Mouse (Mus musculus): ENCODE data around the gene Rasip1. TPM values are rescaled to one million over a fixed set of nuclear protein-coding genes. Genes with fewer than 3 reads are reported as not detected.
"Not testable (repeated sequence)": the region's sequence is repeated elsewhere in the genome, so short reads cannot be mapped to it uniquely, and the experiment has no call there.

Rasip1 gene
- total RNA-seq, 2 experiments from 2014 or later: not detected

DNA sequence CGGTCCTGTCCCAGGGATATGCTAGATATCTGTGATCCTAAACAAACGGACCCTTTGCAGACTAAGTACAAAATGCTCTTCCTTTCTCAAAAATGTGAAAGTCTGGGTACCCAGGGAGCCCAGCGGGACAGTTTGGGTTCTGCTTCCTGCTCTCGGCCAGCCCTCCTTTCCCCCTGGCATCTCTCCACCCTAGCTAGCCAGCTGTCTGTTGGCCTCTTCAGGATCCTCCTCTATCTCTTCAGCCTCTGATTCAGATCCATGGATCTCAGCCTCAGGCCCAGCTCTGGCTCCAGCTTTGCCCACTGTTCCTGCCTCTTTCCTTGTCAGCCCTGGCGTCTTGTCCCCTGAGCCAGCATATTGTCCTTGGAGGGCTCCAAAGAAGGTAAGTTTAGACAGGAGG is 14.8 kb downstream of the Rasip1 start:
- no peak for ATAC-seq (replicated peaks; ENCODE audit: low FRiP score, low TSS enrichment, poor library complexity, severe bottlenecking)

DNA sequence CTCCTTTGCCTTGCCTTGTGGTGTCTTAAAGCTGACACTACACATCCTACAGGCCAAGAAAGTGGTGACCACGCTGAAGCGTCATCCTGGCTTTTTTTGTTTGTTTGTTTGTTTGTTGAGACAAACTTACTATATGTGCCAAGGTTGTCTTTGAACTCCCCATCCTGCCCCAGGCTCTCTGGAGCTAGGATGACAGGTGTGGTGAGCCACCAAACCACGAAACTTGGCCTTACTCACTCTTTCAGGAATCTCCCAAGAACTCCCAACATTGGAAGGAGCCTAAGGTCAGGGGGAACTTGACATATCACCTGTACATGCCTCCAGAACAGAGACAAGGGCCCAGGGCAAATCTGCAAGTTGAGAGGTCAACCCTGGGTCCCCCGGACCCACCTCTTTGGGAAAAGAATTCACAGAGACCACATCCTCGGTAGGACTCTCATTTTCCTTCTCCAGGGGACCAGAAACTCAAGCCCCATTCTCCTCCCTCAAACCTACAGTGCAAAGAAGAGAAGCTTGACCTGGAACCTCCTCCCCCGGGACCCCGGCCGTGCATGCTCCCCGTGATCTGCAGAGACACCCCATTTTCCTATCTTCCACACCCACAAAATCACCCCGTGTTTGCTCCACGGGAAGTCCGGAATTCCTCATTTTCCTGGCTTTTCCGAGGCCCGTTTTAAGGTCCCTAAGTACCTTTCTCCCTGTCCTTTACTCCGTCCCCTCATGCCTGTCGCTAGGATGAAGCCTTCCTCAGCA is 15.4 kb downstream of the Rasip1 start:
- ATAC-seq (replicated peaks; ENCODE audit: low FRiP score, low TSS enrichment, poor library complexity, severe bottlenecking): no peak

DNA sequence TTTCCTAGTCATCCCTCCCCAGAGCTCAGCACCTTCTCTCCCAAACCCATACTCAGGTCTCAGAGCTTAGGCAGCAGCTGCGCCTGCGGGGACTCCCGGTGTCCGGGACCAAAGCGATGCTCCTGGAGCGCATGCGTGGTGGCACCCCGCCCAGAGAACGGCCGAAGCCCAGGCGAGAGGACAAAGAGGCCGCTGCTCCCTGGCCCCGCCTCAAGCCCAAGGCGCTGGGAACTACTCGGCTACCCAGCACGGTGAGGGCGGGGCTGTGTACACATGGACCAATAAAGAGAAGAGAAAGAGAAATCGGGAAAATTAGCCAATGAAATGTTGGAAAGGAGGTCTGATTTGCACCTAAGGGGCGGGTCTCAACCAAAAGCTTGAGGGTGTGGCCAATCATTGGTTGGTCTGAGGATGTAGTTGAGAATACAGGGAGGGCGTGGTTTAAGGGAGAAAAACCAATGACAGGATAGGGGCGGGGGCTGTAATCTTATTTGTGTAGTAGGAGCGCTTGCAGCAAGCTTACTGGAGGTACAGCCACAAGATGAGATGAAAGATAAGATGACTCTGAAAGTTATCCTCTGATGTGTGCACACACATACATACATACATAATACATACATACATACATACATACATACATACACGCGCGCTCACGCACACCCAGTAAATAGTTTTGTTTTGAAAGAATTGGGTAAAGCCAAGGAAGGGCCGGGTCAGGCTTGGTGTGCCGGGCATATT is 16.3 kb downstream of the Rasip1 start:
- peak; percentile 84 for ATAC-seq (replicated peaks; ENCODE audit: low FRiP score, low TSS enrichment, poor library complexity, severe bottlenecking)

DNA sequence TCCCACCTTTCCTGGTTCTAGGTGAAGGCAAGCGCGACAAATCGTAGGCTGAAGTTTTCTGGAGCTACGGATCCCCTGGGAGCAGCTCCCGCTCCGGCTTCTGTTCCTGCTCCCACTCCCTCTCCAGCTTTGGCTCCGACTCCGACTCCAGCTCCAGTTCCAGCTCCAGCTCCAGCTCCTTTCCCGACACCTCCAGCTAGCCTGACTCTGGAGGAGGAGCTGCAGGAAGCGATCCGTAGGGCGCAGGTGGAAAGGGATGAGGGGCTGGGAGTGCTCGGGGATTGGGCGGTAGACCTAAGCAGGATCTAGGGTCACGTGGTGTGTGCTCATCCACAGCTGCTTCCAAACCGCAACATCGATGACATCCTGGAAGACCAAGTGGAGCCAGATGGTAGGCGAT is 16.9 kb downstream of the Rasip1 start:
- no peak for ATAC-seq (replicated peaks; ENCODE audit: low FRiP score, low TSS enrichment, poor library complexity, severe bottlenecking)

DNA sequence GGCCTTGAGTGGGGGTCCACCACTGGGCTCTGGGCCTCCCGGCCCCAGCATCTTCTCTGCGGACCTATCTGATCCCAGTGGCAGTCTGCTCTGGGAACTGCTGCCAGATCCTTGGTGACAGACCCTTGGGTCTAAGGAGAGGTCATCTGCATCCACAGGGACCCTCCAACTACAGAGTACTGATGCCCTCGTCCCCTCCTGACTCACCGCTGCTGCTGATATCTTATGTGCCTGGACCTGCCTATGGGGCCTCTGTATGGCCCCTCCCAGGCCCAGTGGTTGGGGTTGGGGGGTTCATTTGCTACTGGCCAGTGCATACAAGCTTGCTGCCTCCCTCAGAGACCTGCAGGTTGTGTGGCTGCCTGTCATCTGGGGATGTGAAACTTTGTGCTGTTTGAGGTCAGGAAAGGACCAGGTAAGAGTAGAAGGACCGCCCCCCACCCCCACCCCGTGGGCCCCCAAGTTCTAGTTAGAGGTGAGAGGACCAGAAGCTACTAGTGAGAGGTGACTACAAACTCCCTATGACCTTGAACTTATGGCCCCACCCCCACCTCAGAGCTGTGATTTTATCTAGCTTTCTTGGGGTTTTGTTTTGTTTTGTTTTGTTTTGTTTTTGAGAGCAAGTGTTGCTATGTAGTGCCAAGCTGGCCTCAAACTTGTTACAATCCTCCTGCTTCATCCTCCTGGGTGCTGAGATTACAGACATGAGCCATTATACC is 17.7 kb downstream of the Rasip1 start:
- ATAC-seq (replicated peaks; ENCODE audit: low FRiP score, low TSS enrichment, poor library complexity, severe bottlenecking): no peak

DNA sequence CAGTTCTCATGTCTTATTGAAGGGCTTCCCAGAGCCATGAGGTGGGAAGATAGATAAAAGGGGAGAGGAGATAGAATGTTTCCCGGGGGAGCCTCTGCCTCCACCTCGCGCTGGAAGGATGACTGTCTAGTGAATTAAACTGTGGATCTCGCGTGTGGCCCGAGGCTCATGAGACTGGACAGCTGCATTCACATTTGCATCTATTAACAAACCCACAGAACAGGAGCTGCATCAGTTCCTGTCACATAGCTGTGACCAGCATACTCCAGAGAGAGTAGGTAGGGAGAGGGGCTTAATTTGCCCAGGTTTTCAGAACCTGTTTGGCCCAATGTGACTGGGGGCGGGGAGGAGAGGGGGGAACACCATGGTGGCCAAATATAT is 18.3 kb downstream of the Rasip1 start:
- no peak for ATAC-seq (replicated peaks; ENCODE audit: low FRiP score, low TSS enrichment, poor library complexity, severe bottlenecking)

DNA sequence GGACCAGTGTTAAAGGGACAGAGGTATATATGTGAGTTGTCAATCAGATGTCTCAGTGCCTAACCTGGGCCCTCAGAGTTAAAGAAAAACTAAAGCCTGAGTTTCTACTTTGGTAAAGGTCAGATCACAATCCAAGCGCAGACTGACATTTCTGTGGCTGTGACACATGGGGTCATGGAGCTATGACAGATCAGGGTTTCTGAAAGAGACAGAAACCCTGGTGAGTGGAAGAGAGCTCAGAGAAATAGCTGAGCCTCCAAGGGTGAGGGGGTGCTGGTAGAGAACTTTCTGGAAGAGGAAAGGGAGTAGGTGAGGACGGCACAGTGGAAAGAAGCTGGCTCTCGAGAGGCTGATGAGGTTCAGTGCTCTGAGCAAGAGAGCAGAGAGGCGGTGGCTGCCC is 19.4 kb downstream of the Rasip1 start:
- no peak for ATAC-seq (replicated peaks; ENCODE audit: low FRiP score, low TSS enrichment, poor library complexity, severe bottlenecking)

DNA sequence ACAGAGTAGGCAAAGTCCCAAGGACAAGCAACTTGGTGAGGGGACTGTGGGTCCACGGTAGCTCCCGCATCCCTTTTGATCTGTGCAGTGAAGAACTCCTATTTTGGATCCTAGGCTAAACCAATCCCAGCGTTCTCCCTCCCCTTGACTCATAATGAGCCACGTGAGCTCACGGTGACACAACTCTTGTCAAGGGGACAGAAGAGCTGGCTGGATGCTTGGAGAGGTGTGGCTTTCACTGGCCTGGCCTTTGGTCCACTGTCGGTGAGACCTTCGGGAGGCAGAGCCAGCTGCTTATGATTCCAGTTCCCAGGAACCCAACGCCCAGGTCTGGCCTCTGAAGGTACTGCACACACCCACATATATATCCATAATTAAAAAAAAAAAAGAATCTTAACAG is 22.1 kb downstream of the Rasip1 start:
- no peak for ATAC-seq (replicated peaks; ENCODE audit: low FRiP score, low TSS enrichment, poor library complexity, severe bottlenecking)

DNA sequence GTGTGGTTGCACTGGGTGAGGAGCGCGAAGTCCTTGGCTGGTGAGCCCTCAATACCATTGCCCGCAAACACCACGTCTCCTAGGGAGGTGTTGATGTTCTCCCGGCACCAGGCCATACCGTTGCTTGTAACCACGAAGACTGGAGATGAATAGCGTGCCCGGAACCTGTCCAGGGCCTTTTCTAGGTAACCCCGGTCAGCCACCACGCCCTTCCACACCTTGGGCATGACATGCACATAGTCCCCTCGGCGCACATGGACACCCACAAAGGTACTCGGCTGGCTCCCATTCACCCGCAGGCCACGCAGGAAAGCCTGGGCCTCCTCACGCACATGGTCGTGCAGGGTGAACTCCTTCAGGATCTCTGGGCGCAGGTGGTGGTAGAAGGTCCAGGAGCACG is 23.2 kb downstream of the Rasip1 start:
- ATAC-seq (replicated peaks; ENCODE audit: low FRiP score, low TSS enrichment, poor library complexity, severe bottlenecking): not testable (repeated sequence)

DNA sequence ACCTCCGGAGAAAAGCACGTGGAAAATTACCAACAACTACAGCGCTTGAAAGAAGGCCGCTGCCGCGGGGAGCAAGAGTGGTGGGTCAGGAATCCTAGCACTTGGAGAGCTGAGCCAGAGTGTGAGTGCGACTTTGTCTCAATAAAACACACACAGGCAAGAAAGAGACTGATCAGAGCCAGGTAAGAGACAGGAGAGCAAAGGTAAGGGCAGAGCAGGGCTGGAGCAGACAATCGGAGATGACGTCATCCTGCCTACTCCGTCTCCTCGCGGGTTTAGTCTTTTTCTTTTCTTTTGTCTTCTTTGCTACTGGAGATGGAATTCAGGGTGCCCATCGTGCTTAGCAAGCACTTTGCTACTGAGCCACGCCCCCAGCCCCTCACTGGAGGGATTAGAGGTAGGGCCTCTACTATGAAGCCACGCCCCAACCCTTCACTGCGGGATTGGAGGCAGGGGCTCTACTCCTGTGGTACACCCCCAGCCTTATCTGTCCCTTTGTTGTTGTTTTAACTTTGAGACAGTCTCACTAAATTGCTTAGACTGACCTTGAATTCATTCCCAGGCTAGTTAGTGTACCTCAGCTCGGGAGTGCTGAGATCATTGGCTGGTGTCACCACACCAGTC is 27.2 kb downstream of the Rasip1 start:
- ATAC-seq (replicated peaks; ENCODE audit: low FRiP score, low TSS enrichment, poor library complexity, severe bottlenecking): no peak

DNA sequence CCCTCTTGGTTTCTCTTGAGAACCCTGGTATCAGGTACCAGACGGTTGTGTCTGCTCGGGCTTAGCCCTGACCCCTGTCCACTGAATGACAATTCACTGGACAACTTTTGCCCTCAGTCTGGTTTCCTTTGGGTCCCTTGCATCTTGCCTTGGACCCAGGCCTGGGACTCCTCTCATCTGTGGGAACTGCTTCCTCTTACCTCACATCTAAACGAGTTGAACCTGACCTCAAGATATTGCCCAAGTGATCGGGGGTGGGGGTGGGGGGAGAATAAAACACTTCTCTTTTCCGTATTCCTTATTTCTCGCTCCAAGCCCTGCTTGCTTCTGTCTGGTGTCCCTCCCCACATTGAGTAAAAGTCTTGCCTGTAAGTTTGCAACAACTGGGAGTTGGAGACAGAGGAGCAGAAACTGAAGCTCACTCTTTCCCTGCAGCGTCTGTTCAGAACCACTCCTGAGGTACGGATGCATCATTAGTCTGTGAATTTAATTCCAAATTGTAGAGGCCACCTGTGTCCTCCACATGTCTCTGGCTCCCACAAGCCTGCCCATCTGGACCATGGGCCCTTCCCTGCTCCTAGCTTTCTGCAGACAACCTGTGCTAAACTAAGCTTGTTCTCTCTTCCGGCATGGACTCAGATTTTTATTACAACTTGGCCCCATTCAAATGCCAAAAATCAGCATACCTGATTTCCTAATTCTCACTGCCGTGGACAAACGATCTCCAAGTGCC is 33.6 kb downstream of the Rasip1 start:
- no peak for ATAC-seq (replicated peaks; ENCODE audit: low FRiP score, low TSS enrichment, poor library complexity, severe bottlenecking)

DNA sequence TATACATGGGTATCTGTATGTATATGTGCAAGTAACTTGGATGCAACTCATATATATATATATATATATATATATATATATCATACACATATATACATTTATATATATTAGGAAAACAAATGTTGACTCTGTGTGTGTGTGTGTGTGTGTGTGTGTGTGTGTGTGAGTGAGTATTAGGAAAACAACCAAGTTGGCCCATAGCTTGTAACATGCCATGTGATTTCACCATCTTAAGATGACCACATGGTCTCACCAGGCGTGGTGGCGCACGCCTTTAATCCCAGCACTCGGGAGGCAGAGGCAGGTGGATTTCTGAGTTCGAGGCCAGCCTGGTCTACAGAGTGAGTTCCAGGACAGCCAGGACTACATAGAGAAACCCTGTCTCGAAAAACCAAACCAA is 34.4 kb downstream of the Rasip1 start:
- not testable (repeated sequence) for ATAC-seq (replicated peaks; ENCODE audit: low FRiP score, low TSS enrichment, poor library complexity, severe bottlenecking)

DNA sequence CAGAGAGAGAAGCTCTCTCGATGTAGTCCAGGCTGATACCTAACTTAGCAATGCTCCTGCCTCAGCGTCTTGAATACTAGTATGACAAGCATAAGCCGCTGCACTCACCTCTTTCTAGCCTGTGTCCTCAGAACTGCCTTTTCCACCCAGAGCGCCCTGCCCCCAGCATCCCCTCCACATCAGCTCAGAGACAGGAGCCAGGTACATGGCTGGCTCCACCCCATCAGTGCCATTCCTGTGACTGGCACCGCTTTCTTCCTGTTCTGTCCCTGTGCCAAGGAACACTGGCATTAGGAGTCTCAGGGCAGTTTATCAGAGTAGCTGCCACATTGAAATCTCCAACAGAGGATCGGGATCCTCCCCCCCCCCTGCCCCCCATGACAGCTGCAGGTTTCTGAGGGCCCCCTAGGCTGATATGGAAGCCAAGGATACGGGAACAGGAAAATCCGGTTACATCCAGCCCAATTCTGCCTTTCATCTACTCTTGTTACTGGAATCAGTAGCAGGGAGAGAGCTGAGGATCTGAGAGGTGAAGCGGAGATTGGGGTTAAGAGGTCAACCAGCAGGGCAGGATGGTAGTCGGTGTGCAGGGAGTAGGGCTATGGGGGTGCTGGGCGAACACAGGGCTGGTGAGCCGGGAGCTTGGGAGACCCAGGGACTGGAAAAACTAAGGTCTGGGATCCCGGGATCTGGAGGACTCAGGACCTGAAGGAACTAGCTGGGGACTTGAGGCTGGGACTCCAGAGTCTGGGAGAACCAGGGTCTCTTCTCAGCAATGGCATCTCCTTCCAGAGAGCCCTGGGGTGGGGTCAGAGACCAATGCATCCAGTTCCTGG is 38.2 kb downstream of the Rasip1 start:
- no peak for ATAC-seq (replicated peaks; ENCODE audit: low FRiP score, low TSS enrichment, poor library complexity, severe bottlenecking)

DNA sequence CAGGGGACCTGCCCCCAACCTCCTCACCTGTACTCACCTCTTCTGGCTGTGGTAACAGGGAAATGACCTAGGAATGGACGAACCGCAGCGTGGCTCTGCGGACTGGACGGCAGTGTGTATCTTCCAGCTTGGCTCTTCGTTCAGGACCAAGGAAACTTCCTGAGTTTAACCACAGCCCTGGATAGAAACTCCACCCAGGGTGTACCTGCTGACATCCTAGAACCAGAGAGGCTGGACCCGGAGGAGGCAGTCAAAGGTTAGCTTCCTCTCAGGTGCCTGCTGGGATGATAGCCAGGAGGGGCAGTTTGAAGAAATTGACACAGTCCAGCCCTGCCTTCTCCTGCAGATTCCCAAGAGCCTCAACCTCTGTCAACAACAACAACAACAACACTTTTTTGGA is 38.9 kb downstream of the Rasip1 start, which contains the start of gene Fut2:
Gene Fut2, minus strand, starts transcription at position 234 of the 400 bp plus-strand sequence.
- no peak for ATAC-seq (replicated peaks; ENCODE audit: low FRiP score, low TSS enrichment, poor library complexity, severe bottlenecking)

DNA sequence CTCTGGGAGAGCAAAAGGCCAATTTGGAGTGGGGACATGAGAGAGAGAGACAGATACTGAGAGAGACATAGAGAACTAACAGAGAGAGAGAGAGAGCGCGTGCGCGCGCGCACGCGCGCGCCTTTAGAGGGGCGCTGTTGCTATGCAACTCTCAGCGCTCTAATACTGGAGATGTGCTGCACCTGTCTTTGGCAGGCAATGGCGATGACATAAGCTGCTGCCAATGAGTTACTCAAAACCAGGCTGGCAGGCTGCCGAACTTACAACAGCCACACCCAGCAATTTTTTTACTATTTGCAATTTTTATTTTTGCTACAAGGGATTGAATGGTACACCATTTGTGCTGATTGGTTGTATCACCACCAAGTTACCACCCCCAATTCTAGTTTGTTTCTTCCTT is 40.5 kb downstream of the Rasip1 start:
- ATAC-seq (replicated peaks; ENCODE audit: low FRiP score, low TSS enrichment, poor library complexity, severe bottlenecking): no peak

DNA sequence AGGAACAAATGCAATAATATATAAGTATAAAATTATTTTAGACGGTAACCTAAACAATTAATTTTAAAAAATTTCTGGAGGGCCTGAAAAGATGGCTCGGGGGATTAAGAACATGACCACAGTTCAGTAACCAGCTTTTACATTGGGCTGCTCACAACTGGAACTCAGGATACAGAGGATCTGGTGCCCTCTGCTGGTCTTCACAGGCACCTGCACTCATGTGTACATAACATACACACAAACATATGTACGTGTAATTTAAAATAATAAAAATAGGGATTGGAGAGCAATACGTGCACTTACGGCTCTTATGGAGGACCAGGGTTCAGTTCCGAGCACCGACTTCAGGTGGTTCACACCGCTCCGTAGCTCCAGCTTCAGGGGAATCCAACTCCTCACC is 41.6 kb downstream of the Rasip1 start:
- ATAC-seq (replicated peaks; ENCODE audit: low FRiP score, low TSS enrichment, poor library complexity, severe bottlenecking): no peak

DNA sequence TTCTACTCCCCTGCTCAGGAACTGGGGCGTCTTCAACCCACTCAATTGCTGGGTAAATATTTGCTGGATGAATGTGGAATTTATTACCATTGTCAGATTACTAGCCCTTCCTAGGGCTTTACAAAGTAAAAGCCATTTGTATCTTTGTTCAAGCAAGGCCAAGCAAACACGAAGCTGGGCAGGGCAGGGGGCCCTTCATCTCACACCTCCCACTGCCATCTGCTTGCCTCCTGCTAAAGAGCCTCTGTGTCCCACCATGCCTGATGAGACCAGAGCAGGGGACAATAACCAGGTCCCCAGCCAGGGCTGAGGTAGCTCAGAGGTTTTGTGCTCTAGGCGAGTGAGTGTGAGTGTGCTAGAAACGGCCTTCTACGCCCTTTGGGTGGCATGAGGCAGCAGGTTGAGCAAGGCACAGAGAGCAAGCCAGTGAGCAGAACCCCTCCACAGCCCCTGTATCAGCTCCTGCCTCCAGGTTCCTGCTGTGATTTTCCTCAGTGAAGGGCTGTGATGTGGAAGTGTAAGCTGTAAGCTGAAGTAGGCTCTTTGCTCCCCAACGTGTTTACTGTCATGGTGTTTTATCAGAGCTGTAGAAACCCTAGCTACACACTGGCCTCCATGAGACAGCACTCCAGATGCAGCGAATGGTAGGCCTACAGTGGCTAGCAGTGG is 50.5 kb downstream of the Rasip1 start:
- no peak for ATAC-seq (replicated peaks; ENCODE audit: low FRiP score, low TSS enrichment, poor library complexity, severe bottlenecking)

DNA sequence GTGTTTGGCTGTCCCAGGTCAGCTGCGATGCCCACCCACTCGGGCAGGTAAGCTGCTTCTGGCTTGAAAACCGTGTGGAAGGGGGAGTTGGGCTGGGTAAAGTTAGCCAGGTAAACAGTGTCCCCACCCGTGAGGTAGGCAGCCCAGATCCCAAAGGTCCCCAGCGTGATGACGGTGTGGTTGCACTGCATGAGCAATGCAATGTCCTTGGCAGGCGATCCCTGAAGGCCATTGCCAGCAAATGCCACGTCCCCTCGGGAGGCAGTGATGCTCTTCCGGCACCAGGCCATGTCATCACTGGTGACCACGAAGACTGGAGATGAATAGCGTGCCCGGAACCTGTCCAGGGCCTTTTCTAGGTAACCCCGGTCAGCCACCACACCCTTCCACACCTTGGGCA is 51.2 kb downstream of the Rasip1 start:
- ATAC-seq (replicated peaks; ENCODE audit: low FRiP score, low TSS enrichment, poor library complexity, severe bottlenecking): no peak

Measured in megakaryocyte-erythroid progenitor cell, adult 5-6 weeks (primary cell).